Mouse (Mus musculus) layer of hippocampus, postnatal 14 days (tissue): Measurements from ENCODE around the gene Tbc1d2. TPM values are rescaled to one million over a fixed set of nuclear protein-coding genes. Genes with fewer than 3 reads are reported as not detected.
"Not testable (repeated sequence)": the region's sequence is repeated elsewhere in the genome, so short reads cannot be mapped to it uniquely, and the experiment has no call there.

Source experiments
- DNase-seq, 2 experiments: peaks; one replicate each; pipeline ENCODE4 v3.0.0; 2021 to 2022; ENCODE audit warnings: low spot score in 2 of 2, mixed read lengths in 1 of 2
- total RNA-seq, 2 experiments: library from RNA; stranded (reverse); gene quantifications; 2 replicates each; pipeline ENCODE4 v1.2.3; 2021

Gene Tbc1d2
- total RNA-seq, 2 experiments from 2014 or later, result 2.8 to 4.1 TPM

DNA sequence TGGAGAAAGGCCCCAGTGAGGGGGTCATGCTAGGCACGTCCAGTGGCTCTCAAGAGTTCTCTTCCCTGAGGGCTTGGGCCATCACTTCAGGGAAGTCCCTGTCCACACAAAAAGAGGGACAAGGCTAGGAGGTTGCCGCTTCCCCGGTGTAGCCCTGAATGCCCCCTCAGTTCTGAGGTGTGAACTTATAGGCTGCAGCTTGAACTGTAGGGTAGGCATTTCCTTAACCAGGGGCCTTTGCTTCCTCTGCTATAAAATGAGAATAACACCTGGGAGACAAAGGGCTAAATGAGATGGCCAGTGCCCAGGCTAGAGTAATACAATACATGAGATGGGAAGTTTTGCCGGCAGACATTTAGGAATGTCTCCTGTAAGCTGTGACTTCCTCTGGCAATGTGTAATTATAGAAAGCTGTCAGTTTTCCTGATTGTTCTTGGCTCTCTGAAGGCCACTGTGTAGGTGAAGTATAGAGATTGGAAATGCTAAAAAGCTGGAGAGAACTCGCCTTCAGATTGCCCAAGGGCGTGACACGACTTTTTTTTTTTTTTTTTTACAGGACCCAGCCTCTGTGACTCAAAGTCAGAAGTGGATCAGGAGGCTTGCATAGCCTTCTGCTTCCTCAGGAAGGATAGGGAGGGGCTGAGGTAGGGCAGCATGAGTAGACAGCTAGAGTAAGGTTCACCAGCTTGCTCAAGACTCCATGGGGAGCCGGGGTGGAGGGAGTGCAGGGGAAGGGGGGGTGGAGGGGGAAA, 6.9 kb downstream of the Tbc1d2 start:
- DNase-seq, result no peak

GRCm38 (mm10) chr4:46641283-46641682, 8.7 kb downstream of the Tbc1d2 start:
- no peak for DNase-seq

DNA sequence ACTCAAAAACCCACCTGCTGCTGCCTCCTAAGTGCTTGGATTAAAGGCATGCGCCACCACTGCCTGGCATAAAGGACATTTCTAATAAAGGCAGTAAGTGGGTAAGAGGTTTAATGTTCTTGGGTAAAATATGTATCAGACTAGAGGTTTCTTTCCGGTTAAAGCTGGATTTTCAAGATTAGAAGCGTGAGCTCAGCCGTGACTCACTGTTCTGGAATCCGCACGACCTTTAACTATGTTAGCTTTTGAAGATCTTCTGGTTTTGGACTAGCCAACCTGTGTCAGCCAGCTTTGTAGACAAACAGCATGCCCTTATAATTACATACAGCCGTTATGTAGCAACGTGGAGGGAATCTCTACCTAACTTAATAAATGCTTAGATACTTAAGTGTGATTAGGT, 10.1 kb downstream of the Tbc1d2 start:
- DNase-seq, result no peak

GRCm38 (mm10) chr4:46637250-46637649, 12.8 kb downstream of the Tbc1d2 start:
- DNase-seq, result not testable (repeated sequence)

DNA sequence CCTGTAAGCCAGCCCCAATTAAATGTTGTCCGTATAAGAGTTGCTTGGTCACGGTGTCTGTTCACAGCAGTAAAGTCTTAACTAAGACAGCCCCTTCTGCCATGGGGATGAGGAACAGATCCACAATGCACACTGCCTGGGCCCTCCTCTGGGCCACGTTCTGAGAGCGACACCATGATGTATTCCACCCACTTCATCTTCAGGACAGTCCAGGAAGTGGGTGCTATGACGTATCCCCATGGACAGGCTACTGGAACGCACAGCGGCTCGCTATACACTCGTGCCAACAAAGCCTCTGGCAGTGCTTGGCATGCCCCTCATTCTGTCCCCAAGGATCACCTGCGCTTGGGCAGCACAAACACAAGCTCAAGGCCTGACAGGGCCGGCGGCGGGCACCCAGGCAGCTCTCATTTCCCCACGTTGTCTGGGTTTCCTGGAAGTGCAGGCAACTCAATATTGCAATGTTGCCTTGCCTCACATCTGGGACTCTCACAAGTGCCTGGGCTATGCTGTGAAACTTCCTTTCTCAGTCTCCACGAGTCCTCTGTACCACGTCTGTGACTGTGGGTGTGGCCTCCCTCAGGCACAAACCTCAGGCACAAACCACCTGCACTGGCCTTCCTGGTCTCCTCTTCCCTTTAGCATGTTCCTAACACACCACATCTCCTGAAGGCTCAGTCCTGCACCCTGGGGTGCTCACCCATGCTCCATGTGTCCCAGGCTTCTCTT, 14.1 kb downstream of the Tbc1d2 start:
- no peak for DNase-seq

- DNase-seq, result no peak
These were observed 15.1 kb downstream of the Tbc1d2 start for GRCm38 (mm10) chr4:46634881-46635280.

DNA sequence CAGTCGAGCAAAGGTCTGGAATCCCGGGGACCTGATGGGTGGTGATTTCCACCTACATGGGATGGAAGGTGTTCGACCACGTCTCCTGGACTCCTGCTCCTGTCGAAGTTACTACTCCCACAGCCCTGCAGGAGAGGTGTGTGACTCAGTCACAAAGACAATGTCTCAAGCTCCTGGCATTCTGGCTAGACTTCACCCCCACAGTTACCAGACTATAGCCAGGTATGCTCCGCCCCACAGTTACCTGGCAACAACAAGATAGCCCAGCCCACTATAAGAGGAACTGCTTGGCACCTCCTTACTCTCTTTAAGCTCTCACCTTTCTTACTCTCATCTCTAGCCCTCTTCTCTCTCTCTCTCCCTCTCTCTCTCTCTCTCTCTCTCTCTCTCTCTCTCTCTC, 16.4 kb downstream of the Tbc1d2 start:
- not testable (repeated sequence) for DNase-seq

DNA sequence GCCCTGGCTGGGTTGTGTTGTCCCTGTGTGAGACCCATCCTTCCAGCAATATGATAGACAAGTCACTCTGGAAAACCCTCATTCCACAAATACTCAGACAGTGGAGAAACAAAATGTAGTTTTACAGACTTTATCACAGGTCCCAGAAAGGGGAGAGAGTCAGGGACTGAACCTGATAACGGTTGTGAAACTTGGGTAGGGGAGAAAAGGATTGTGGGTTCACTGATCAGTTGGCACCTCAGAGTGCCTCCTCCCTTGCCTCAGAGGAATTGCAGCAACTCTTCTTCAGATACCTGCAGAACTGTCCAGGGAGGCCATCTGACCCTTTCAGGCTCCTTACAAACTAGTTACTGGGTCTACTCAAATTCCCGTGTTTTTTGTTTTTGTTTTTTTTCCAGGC, 17.5 kb downstream of the Tbc1d2 start:
- DNase-seq, result no peak

DNA sequence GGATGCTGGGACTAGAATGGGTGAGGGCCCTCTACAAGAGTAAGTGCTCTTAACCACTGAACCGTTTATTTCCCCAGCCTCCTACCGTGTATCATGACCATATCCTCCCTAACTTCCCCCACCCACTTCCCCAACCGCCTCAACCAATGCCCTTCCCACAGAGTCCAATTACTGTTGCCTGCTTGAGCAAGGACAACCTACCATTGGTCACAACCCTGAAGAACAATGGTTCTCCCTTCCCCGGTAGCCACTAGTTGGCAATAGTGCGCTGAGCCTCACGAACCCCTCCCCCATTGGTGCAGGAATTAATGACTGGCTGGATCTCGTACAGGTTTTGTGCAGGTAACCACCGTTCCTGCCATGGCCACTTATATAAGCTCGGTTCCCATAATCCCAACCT, 19.6 kb downstream of the Tbc1d2 start:
- DNase-seq, result no peak

DNA sequence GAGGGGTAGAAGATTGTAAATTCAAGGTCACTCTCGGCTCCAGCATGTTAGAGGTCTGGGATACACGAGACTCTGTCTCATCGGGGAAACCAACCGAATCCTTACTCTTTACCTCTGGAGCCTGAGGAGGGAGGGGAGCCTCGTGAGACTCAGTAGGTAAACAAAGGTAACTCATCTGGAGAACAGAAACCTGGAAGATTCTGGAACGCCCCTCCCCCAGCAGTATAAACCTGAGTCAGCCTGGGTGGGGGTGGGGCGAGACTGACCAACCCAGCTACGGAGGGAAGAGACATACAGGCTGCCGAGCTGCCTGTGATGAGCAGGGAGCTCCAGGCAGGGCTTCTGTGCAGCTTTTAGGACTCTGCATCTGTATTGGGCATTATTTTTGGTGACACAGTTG, 21.1 kb downstream of the Tbc1d2 start:
- no peak for DNase-seq

DNA sequence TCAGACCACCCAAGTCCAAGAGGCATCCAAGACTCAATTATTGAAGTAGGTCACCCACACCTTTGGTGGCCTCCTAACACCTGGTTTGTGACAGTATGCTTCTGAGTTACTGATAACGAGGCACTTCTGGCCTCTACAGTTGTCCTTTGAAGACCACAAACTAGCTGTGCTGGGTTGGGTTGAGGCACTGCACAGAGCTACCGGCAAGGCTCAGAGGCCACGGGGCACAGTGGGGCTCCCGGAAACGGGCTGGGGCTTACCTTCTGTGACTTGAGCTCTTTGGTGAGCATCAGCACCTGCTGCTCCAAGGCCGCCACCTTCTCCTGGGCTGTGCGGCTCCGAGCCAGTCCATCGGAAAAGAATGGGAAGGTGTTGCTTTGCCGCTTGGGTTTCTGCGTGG, 21.9 kb downstream of the Tbc1d2 start:
- DNase-seq, result no peak

- DNase-seq, result no peak
These were observed 24.9 kb downstream of the Tbc1d2 start for GRCm38 (mm10) chr4:46625101-46625500.

DNA sequence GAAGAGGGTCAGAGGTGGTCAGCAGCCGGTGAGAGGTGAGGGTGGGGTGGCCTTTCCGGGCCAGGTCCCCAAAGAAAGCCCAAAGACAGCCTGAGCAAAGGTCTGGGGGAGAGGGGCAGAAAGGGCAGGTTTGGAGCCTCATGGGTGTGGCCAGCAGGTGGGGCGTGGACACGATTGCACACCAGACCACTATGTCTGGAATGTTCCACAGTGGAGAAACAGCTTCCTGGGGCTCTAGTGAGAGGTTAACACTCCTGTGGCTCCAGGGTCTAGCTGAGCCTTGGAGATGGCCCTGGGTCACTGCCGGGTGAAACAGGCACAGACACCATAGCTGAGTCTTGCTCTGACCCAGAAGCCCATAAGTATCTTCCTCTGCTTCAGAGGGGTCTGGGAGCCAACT, 27.0 kb downstream of the Tbc1d2 start:
- no peak for DNase-seq

- no peak for DNase-seq
These were observed 29.1 kb downstream of the Tbc1d2 start for GRCm38 (mm10) chr4:46620946-46621345.

DNA sequence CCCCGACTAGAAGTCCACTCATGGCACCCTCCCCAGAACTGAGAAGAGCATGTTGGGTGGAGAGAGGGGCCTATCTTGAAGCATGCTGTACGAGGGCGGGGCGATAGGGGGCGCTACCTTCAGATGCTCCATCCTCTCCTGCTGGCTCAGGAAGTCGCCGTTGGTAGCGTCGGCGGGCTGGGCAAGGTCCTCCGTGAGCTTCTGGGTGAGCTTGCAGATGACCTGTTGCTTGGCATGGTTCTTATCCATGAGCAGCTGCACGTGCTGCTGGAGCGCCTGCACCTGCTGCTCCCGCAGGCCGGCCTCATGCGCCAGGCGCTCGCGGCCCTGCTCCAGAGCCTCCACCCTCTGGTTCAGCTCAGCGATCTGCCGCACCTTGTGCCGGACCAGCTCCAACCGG, 29.7 kb downstream of the Tbc1d2 start:
- DNase-seq, result no peak

GRCm38 (mm10) chr4:46618196-46618817, 31.7 kb downstream of the Tbc1d2 start:
- DNase-seq, result no peak

- DNase-seq, result no peak
These were observed 32.6 kb downstream of the Tbc1d2 start for GRCm38 (mm10) chr4:46617408-46617807.

GRCm38 (mm10) chr4:46614641-46615040, 35.4 kb downstream of the Tbc1d2 start:
- DNase-seq, result no peak

DNA sequence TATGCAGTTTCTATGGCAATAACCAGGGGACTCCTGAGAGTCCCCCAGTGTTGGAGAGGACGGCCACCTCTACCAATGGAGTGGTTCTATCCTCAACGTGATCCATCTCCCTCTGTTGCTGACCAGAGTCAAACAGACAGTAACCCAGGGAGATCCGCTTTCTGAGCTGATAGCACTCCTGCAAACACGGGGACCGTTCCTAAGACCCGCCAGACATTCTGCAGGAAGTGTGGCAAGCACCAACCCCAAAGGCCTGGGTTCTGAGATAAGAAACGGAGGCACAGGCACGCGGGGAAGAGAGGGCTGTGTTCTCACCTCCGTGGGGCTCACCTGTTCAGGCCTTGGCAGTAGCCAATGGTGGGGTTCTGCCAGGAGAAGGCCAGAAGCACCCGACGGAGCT, 36.4 kb downstream of the Tbc1d2 start:
- no peak for DNase-seq

DNA sequence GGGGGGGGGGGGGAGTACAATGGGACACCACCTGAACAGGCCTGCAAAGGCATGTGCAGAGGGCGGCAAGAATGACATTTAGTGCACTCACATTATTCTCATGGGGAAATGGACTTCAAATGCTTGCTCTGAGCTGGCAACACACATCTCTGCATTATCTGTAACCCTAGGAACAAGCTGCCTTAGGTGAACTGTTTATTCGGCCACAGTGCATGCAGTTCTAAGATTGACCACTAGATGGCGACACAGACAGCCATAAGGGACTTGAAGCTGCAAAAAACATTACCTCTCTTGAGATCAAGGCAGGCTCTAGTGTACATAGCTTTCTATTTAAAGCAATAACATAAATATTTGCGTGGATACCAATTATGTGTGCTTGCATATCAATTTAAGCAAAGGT, 38.8 kb downstream of the Tbc1d2 start:
- DNase-seq, result peak; percentile 86 to 93

DNA sequence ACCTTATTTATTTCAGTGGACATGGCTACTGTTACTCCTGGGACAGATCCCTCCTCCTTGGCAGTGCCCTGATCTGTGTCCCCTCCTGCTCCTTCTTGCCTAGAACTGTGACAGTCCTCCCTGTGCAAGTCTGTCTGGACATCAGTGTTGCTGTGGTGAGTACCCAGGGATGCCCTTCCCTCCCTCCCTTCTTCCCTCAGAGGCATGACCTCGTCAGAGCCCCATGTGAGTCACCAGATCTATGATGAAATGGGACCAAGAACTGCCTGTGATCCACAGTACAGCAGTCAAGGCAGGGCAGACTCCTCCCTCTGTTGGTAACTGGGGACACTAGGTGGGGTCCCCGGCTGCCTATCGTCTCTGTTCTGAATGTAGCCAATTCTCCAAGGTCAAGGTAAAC, 42.4 kb downstream of the Tbc1d2 start:
- DNase-seq, result no peak

- DNase-seq, result no peak
These were observed 44.6 kb downstream of the Tbc1d2 start for GRCm38 (mm10) chr4:46605451-46605850.
